Mouse (Mus musculus) layer of hippocampus, adult 2 months (tissue): ENCODE results near the gene BC048679. TPM values are rescaled to one million over a fixed set of nuclear protein-coding genes. Genes with fewer than 3 reads are reported as not detected.
A peak's percentile ranks its signal among the peaks of the same experiment; 100 is the strongest.
"Not testable (repeated sequence)": the region's sequence is repeated elsewhere in the genome, so short reads cannot be mapped to it uniquely, and the experiment has no call there.

Source experiments
- DNase-seq, 2 experiments: peaks; one replicate each; pipeline ENCODE4 v3.0.0; 2022; ENCODE audit warnings: low spot score in 2 of 2
- H3K27ac ChIP-seq: fragments of 200-600 bp; 2 replicates; pipeline ENCODE4 v1.8.1; 2022
- H3K4me3 ChIP-seq: fragments of 200-600 bp; 2 replicates; pipeline ENCODE4 v1.8.1; 2022; ENCODE audit warnings: mild to moderate bottlenecking
- CTCF ChIP-seq: fragments of 200-600 bp; conservative IDR thresholded peaks from 2 replicates; pipeline ENCODE4 v1.8.1; 2022; ENCODE audit warnings: antibody characterized with exemption, mild to moderate bottlenecking, moderate library complexity
- total RNA-seq, 2 experiments: library from RNA; stranded (reverse); gene quantifications; 2 replicates each; pipeline ENCODE4 v1.2.3; 2021

The BC048679 gene
- total RNA-seq, 2 experiments from 2014 or later: not detected

DNA sequence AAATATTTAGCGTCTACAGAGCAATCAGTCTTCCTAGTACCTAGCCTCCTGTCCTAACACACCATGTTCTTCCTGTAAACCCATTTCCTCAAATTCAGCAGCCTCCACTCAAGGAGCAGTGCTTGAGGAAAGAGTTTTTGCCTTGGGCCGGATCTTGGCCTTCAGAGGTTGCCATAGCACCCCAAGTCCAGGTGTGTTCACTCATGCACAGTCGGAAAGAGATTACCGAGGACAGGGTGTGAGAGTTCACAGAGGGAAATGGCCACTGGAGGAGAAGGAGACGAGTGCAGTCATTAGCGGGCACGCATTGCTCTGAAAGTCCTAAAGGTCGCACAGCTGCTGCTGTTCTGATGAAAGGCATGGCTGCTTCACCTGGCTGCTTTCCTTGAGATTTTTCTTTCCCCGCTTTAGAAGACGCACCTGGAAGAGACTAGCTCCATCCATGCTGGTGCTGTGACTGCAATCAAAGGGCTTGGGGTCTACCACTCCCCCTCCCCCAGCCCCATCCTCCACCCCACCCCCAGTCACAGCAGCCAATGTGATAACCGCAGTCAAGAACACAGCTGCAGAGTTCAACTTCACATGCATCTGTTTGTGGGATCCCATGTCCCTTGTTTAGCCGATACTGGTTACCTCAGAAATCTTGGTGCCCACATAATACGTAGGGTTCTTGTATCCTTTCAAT, 17.0 kb upstream of the BC048679 start:
- no peak for DNase-seq
- H3K4me3 ChIP-seq: no peak overlapping the region
- TF ChIP-seq CTCF: no peak

DNA sequence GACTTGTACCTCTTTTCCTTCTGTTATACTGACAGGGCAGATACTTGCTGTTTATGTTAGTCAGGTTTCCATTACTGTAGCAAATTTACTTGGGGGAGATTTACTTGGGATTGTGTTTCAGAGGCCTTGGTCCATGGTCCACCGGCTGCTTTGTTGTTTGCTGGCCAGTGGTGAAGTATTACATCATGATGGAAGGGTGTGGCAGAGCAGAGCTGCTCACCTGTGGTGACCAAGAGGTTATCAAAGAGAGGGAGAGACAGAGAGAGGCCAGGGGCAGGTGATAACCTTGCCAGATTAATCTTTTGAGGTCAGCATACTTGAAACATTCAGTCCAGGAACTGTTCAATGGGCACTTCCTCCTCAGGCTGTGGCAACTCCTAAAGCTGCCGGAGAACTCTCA, 3.0 kb upstream of the BC048679 start:
- DNase-seq: no peak
- no peak for TF ChIP-seq CTCF
- H3K27ac ChIP-seq: no peak overlapping the region
- H3K4me3 ChIP-seq: no peak overlapping the region

More for the DNA sequence above, 17.0 kb upstream of the BC048679 start:
- H3K27ac ChIP-seq: no peak overlapping the region

DNA sequence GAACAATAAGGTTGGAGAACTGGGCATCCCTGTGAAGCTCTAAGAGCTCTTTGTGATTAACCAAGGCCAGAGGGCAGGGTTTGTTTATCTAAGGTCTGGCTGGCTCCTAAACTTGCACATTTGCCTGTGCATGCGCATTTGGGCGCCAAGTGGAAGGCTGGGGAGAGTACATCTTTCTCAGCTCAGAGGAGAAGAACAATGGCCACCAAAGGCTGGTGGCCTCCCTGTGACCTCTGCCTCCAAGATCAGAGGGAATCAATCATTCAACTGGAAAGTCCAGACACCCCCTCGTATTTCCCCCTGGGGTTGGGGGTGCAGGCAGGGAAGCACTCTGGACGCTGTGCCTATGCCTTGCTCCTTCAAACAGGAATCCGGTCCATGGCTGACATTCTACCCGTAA, 910 bp downstream of the BC048679 start:
- Histone ChIP-seq H3K27ac (no peak overlapping the region), H3K4me3 (no peak overlapping the region)
- no peak for DNase-seq
- TF ChIP-seq CTCF: no peak

DNA sequence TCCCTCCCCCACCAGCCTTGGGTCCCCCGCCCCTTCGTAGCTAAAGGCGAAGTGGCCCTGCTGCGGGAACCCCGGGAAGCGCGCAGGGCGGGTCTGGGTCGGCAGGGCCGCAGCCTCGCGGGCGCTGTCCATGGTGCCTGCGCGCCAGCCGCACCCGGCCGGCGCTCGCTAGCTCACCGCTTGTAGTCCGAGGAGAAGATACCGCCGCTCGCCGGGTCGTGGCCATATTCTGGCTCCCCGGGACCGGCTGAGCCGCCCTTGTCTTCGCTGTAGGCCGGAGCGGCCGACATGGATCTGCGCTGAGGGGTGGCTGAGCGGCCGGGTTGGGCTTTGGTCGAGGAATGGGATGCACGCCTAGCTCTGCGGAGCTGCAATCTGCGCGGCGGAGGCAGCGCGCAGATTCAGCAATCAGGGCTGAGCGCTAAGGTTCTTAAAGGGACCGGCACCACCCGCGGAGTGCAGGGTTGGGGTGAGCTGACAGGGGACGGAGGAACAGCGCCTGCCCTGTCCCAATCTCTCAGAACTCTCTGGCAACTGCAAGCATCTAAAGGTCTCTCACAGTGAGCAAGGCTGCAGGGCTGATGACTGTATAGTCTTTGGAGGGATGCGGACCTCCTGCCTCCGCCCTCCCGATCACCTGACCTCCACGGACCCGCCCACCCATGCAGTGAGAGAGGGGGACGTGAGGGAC, 4.6 kb downstream of the BC048679 start, which contains the start of gene Ap3b2:
TSS of gene Ap3b2 (minus strand) at position 595 of the 691 bp plus-strand sequence.
- H3K4me3 ChIP-seq: peak within 1 kb of the TSS; percentile 92
- peak; percentile 63 to 69 for DNase-seq
- TF ChIP-seq CTCF: no peak

DNA sequence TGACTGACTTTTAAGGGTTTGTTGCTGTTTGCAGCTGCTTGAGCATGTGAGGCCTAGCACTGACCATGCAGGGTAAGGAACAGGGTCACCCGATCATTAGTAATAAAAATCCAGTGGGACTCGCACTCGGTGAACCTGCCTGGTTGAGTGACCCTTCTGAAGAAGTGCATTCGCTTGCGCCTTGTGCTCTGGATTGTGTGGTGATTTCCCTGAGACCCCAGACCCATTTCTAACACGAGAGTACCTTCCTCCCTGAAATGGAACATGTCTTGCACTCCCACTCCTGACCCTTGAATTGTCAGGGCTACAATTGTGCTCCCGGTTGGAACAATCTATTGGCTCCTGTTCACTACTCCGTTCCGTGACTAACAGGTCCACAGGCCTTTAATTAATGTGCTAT, 5.5 kb downstream of the BC048679 start:
- H3K27ac ChIP-seq: peak overlapping the region; percentile 99; the same call in 1 of the 2 replicates
- peak overlapping the region; percentile 92 for H3K4me3 ChIP-seq
- no peak for DNase-seq
- no peak for TF ChIP-seq CTCF

More for the DNA sequence above, 4.6 kb downstream of the BC048679 start, which contains the start of gene Ap3b2:
- H3K27ac ChIP-seq: peak within 1 kb of the TSS; percentile 99

DNA sequence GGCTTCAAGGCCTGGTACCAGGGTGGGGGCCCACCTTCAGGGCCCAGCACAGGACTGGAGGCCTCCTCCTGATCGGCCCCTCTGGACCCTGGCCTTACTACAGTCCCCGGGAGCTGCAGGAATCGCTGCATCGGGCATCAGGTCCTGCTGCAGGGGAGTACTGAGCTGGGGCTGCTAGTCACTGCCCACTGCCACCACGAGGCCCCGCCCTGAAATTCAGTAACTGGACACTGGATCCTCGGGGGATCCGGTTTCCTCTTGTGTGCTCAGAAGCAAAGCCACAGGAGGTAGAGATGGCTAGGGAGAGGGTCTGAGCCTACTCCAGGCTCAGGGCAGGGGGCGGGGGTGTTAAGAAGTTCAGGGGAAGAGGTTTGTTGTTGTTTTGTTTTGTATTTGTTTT, 8.4 kb downstream of the BC048679 start:
- no peak overlapping the region for H3K27ac ChIP-seq
- TF ChIP-seq CTCF: no peak
- no peak for DNase-seq
- no peak overlapping the region for H3K4me3 ChIP-seq

DNA sequence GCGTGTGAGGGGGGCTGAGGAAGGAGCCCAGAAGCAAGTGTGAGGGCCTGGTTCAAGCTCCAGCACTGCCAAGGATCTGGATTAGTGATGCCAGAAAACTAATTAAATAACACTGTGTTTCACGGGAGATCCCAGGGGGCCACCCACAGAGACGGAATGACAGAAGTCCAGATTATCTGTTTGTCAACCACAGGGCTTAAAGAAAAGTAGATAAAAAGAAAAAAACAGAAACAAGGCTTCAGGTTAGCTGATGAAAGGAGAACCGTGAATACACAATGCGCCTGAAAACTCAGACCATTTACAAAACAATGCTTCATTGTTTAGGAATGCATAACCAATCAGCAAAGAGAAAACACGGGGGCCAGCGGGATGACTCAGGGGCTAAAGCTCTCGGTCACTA, 17.3 kb downstream of the BC048679 start:
- TF ChIP-seq CTCF: no peak
- DNase-seq: no peak

DNA sequence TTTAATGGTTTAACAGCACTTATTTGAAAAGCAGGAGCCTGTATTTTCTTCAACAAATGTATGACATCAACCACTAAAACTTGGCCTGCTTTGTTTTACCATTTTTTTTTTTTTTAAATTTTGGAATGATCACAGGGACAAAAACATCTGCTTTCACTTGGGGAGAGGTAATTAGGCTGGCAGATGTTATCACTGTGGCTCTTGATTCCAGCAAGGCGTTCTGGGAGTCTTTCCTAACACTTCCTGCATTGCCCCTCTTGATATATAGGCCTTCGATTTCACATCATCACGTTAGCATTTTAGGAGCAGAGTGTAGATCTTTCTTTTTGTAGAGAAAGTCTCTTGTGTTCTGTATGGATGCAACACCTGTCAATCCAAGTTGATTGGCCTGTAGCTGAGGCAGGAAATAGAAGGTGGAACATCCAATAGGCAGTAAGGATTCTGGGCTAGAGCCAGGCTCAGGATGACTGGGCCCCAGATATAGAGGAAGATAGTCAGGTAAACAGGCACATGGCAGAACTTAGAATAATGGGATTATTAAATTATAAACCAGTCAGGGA, 18.5 kb downstream of the BC048679 start:
- no peak for DNase-seq
- Histone ChIP-seq H3K4me3 (no peak overlapping the region), H3K27ac (no peak overlapping the region)
- TF ChIP-seq CTCF: no peak

More for the DNA sequence above, 17.3 kb downstream of the BC048679 start:
- peak overlapping the region; percentile 23; the same call in 1 of the 2 replicates for H3K27ac ChIP-seq
- no peak overlapping the region for H3K4me3 ChIP-seq

DNA sequence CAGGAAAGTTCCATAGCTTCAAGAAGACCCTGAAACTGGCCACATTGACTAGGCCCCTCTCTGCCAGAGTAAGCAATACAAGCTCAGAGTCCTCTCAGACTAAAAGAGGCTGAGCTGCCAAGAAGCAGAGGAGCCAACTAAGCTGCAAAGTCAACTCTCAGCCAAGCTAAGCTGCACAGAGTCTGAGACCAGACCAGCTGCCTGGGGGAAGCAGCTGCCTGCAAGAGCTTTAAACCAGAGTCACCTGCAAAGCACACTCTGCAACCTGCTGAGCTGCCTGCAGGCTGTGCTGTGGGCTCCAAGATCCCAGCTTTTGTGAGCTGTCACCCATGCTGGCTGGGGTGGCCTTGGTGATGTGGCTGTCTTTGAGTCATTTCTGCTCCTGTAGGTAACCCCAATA, 19.8 kb downstream of the BC048679 start:
- peak; percentile 56 for TF ChIP-seq CTCF
- not testable (repeated sequence) for H3K4me3 ChIP-seq, DNase-seq, H3K27ac ChIP-seq

DNA sequence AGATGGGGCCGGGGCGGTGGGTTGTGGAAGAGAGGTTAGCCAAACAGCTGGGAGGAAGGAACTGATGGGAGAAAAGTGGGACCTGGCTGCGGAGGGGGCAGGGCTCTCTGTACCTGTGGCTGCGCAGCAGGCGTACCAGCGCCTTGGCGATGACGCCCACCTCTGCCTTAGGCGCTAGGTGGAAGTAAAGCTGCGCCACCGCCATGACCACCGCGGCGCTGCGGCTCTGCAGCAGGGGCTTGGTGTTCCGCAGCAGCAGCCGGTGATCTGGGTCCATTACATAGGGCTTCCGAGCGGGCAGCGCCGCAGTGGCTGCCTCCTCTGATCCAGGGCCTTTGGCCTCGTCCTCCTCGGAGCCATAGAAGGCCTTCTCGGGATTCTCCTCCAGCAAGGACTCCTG, 21.2 kb downstream of the BC048679 start:
- 0 out of 2 replicates have a peak overlapping the region, but pooled peaks have one; percentile 10 for H3K27ac ChIP-seq
- DNase-seq: no peak
- TF ChIP-seq CTCF: no peak
- no peak overlapping the region for H3K4me3 ChIP-seq

DNA sequence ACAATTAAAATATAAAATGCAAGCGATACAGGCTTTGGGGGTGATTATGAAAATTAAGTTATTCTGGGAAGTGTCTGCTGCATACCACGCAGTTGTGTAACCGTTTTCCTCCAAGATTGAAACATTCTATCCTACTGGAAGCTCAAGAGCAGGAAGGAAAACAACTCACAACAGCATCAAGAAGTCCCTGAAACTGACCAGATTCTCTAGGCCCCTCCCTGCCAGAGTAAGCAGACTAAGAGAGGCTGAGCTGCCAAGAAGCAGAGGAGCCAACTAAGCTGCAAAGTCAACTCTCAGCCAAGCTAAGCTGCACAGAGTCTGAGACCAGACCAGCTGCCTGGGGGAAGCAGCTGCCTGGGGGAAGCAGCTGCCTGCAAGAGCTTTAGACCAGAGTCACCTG, 22.9 kb downstream of the BC048679 start:
- TF ChIP-seq CTCF: no peak
- Histone ChIP-seq H3K4me3 (no peak overlapping the region), H3K27ac (peak overlapping the region; percentile 43; the same call in 1 of the 2 replicates)
- DNase-seq: no peak

DNA sequence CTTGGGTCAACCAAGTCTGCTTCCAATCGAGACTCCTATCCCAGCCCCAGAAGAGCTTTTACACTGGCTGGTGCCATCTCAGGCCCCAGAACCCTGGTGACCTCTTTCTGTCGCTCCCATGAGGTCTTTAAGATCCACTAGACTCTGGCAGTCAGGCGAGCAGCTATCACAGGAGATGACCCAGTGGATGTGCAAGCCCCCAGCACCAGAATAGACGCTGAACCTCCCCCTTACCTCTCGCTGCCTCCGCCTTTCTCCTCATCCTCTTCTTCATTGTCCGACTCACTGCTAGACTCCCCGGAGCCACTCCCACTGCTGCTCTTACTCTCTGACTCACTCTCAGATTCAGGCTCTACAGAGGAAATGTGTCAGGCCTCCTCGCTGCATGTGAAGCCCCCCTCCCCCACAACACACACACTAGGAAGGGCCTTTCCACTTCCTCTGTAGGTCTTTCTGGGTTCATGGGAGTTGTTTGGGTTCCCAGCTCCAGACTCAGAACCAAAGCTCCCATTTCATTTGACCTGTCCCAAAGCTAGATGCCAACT, 33.1 kb downstream of the BC048679 start:
- no peak for TF ChIP-seq CTCF
- H3K4me3 ChIP-seq: no peak overlapping the region
- no peak for DNase-seq
- H3K27ac ChIP-seq: no peak overlapping the region

DNA sequence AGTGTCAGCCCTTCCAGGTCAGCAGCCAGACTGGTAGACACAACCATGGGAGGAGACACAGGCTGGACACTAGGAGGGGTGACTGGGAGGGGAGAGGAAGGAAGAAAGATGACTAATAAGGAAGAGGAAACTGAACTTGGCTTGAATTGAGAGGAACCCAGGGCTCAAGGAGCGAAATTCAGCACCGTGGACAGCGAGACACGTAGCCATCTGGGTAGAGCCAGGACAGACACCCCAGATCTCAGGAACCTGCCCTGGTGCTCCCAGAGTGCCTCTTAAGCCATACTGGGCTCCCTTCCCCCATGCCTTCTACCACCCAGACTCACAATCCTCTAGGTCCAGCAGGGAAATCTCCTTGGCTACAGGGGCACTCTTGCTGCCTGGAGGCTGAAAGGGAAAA, 34.0 kb downstream of the BC048679 start:
- Histone ChIP-seq H3K27ac (no peak overlapping the region), H3K4me3 (no peak overlapping the region)
- TF ChIP-seq CTCF: no peak
- no peak for DNase-seq

DNA sequence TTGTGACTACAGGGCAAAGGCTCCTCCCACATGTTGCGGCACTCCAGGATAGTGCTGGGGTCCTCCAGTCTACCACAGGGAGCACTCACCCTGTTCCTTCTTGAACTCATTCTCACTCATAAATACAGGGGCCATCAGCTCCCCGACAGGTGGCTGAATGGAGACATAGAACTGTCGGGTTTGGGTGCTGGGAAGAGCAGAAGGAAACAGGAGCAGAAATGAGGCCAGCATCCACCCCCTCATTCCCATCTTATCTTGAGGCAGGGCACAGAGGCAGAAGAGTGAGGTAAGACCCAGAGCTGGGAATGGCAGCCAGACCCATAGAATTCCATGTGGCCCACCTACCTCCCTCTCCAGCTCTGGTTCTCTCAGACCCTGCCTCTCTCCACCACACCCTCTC, 35.3 kb downstream of the BC048679 start:
- no peak for DNase-seq

More for the DNA sequence above, 35.3 kb downstream of the BC048679 start:
- Histone ChIP-seq H3K4me3 (no peak overlapping the region), H3K27ac (no peak overlapping the region)
- TF ChIP-seq CTCF: no peak
